Mouse (Mus musculus) midbrain, embryonic 14.5 days (tissue): Measurements from ENCODE around the gene Dock1. TPM values are rescaled to one million over a fixed set of nuclear protein-coding genes. Genes with fewer than 3 reads are reported as not detected.
A peak's percentile ranks its signal among the peaks of the same experiment; 100 is the strongest.

Experiments
- ATAC-seq: fragments of 200-750 bp; cut with Nextera tagmentation; 2 replicates; pipeline ENCODE4 v1.8.0; 2017; ENCODE audit warnings: moderate number of reproducible peaks, moderate library complexity; ENCODE audit not compliant: low FRiP score, low TSS enrichment
- DNase-seq: peaks from one replicate; pipeline ENCODE4 v3.0.0-alpha.2; 2015
- H3K27ac ChIP-seq: fragments of 300-500 bp; sonication (generic); replicated peaks from 2 replicates; pipeline ENCODE4 v1.5.1; 2014; ENCODE audit warnings: mild to moderate bottlenecking, low read depth, low read length, moderate library complexity
- H3K27me3 ChIP-seq: fragments of 300-500 bp; sonication (generic); 2 replicates; pipeline ENCODE4 v1.6.1; 2014; ENCODE audit warnings: low read length, control low read depth, mixed read lengths; ENCODE audit not compliant: control insufficient read depth, insufficient read depth
- H3K36me3 ChIP-seq: fragments of 300-500 bp; sonication (generic); 2 replicates; pipeline ENCODE4 v1.6.1; 2014; ENCODE audit warnings: low read length, control low read depth; ENCODE audit not compliant: control insufficient read depth, insufficient read depth
- H3K4me1 ChIP-seq: fragments of 300-500 bp; sonication (generic); 2 replicates; pipeline ENCODE4 v1.6.1; 2014; ENCODE audit warnings: mild to moderate bottlenecking, antibody characterized with exemption, low read length, control low read depth; ENCODE audit not compliant: control insufficient read depth, insufficient read depth
- H3K4me2 ChIP-seq: fragments of 300-500 bp; sonication (generic); 2 replicates; pipeline ENCODE4 v1.6.1; 2014; ENCODE audit warnings: mild to moderate bottlenecking, low read length, moderate library complexity
- H3K4me3 ChIP-seq: fragments of 300-500 bp; sonication (generic); replicated peaks from 2 replicates; pipeline ENCODE4 v1.5.1; 2014; ENCODE audit warnings: low read depth, low read length
- H3K9ac ChIP-seq: fragments of 300-500 bp; sonication (generic); replicated peaks from 2 replicates; pipeline ENCODE4 v1.6.1; 2014; ENCODE audit warnings: mild to moderate bottlenecking, low read length, moderate library complexity
- H3K9me3 ChIP-seq: fragments of 300-500 bp; sonication (generic); 2 replicates; pipeline ENCODE4 v1.6.1; 2016; ENCODE audit warnings: low read length, control low read depth, mixed read lengths; ENCODE audit not compliant: control insufficient read depth
- WGBS: fragments of 180-500 bp; shearing (Covaris S2); extraction: QIAGEN DNeasy Blood & Tissue Kit; methylation state at CpG from one replicate; pipeline ENCODE4 v1.1.7; 2014; 5-methylcytosine and 5-hydroxymethylcytosine counted together
- polyA plus RNA-seq: library from polyadenylated mRNA; unstranded; fragments of >200 nt; fragmentation: Nextera tagmentation; extraction: Ambion mirVana; gene quantifications from 2 replicates; pipeline ENCODE4 v1.2.1, GENCODE M21; 2014

Gene Dock1
- polyA plus RNA-seq, 1 experiment from 2014 or later: 8.4 TPM

- Histone ChIP-seq H3K9me3 (no peaks in the 10 kb centered on the region), H3K36me3 (no peaks in the 10 kb centered on the region), H3K9ac (no peak overlapping the region), H3K4me1 (0 out of 2 replicates have a peak, but pooled peaks cover 3% of the 10 kb centered on the region), H3K4me2 (no peak overlapping the region), H3K4me3 (no peak overlapping the region), H3K27me3 (no peaks in the 10 kb centered on the region), H3K27ac (no peak overlapping the region)
- DNase-seq (peak; percentile 53), ATAC-seq (no peak)
- 82% methylated on average over 2 of the region's 2 CpGs for WGBS
These were observed 193.7 kb downstream of the Dock1 start for GRCm38 (mm10) chr7:134864175-134864574.

- 78% methylated on average over 3 of the region's 3 CpGs for WGBS
- H3K4me2 ChIP-seq: no peak overlapping the region
- H3K27me3 ChIP-seq: no peaks in the 10 kb centered on the region
- no peaks in the 10 kb centered on the region for H3K36me3 ChIP-seq
- H3K4me3 ChIP-seq: no peak overlapping the region
- DNase-seq (no peak), ATAC-seq (no peak)
- no peak overlapping the region for H3K9ac ChIP-seq
- no peaks in the 10 kb centered on the region for H3K4me1 ChIP-seq
- no peak overlapping the region for H3K27ac ChIP-seq
- no peaks in the 10 kb centered on the region for H3K9me3 ChIP-seq
These were observed 202.1 kb downstream of the Dock1 start for GRCm38 (mm10) chr7:134872511-134872910.

- no peaks in the 10 kb centered on the region for H3K4me1 ChIP-seq
- WGBS: 95% methylated on average over 7 of the region's 7 CpGs
- H3K4me3 ChIP-seq: no peak overlapping the region
- no peak for ATAC-seq
- no peak for DNase-seq
- no peak overlapping the region for H3K27ac ChIP-seq
- H3K9me3 ChIP-seq: no peaks in the 10 kb centered on the region
- H3K4me2 ChIP-seq: no peak overlapping the region
- no peaks in the 10 kb centered on the region for H3K36me3 ChIP-seq
- H3K27me3 ChIP-seq: no peaks in the 10 kb centered on the region
- H3K9ac ChIP-seq: no peak overlapping the region
These were observed 202.5 kb downstream of the Dock1 start for GRCm38 (mm10) chr7:134872981-134873380.

GRCm38 (mm10) chr7:134878985-134879384, 208.5 kb downstream of the Dock1 start:
- peaks cover 12% of the 10 kb centered on the region for H3K4me1 ChIP-seq

GRCm38 (mm10) chr7:134880431-134880830, 210.0 kb downstream of the Dock1 start:
- WGBS: 67% methylated on average over 6 of the region's 6 CpGs
- DNase-seq (no peak), ATAC-seq (no peak)
- Histone ChIP-seq H3K4me3 (no peak overlapping the region), H3K9ac (no peak overlapping the region), H3K4me1 (peaks cover 12% of the 10 kb centered on the region), H3K9me3 (no peaks in the 10 kb centered on the region), H3K27ac (no peak overlapping the region), H3K27me3 (no peaks in the 10 kb centered on the region), H3K36me3 (no peaks in the 10 kb centered on the region), H3K4me2 (no peak overlapping the region)

More at GRCm38 (mm10) chr7:134878985-134879384, 208.5 kb downstream of the Dock1 start:
- H3K4me2 ChIP-seq: no peak overlapping the region
- H3K36me3 ChIP-seq: no peaks in the 10 kb centered on the region
- no peak overlapping the region for H3K9ac ChIP-seq
- no peak overlapping the region for H3K27ac ChIP-seq
- no peaks in the 10 kb centered on the region for H3K27me3 ChIP-seq
- ATAC-seq: peak; percentile 11; the same call in 1 of the 2 replicates
- 7% methylated on average over 6 of the region's 6 CpGs for WGBS
- peak; percentile 43 for DNase-seq
- no peak overlapping the region for H3K4me3 ChIP-seq
- no peaks in the 10 kb centered on the region for H3K9me3 ChIP-seq

GRCm38 (mm10) chr7:134883516-134883915, 213.1 kb downstream of the Dock1 start:
- Histone ChIP-seq H3K4me1 (peaks cover 12% of the 10 kb centered on the region), H3K27ac (no peak overlapping the region), H3K36me3 (no peaks in the 10 kb centered on the region), H3K4me2 (no peak overlapping the region), H3K27me3 (no peaks in the 10 kb centered on the region), H3K9me3 (no peaks in the 10 kb centered on the region), H3K4me3 (no peak overlapping the region), H3K9ac (no peak overlapping the region)
- WGBS: 85% methylated on average over 6 of the region's 6 CpGs
- ATAC-seq (no peak), DNase-seq (no peak)

- 53% methylated on average over 13 of the region's 13 CpGs for WGBS
- Histone ChIP-seq H3K9ac (no peak overlapping the region), H3K36me3 (no peaks in the 10 kb centered on the region), H3K9me3 (no peaks in the 10 kb centered on the region), H3K4me2 (no peak overlapping the region), H3K4me1 (peaks cover 7% of the 10 kb centered on the region; the same call in 1 of the 2 replicates), H3K27me3 (no peaks in the 10 kb centered on the region), H3K4me3 (no peak overlapping the region), H3K27ac (peak overlapping the region; percentile 10)
- no peak; the same call in 1 of the 2 replicates for ATAC-seq
- peak; percentile 72 for DNase-seq
These were observed 222.0 kb downstream of the Dock1 start for GRCm38 (mm10) chr7:134892449-134892871.

- no peaks in the 10 kb centered on the region for H3K9me3 ChIP-seq
- DNase-seq (peak; percentile 35), ATAC-seq (no peak)
- no peak overlapping the region for H3K4me2 ChIP-seq
- H3K27me3 ChIP-seq: no peaks in the 10 kb centered on the region
- no peak overlapping the region for H3K4me3 ChIP-seq
- no peak overlapping the region for H3K9ac ChIP-seq
- no peaks in the 10 kb centered on the region for H3K36me3 ChIP-seq
- WGBS: 98% methylated on average over 4 of the region's 4 CpGs
- H3K4me1 ChIP-seq: peaks cover 7% of the 10 kb centered on the region; the same call in 1 of the 2 replicates
- H3K27ac ChIP-seq: 0 out of 2 replicates have a peak overlapping the region, but pooled peaks have one; percentile 10
These were observed 222.5 kb downstream of the Dock1 start for GRCm38 (mm10) chr7:134892972-134893371.

GRCm38 (mm10) chr7:134894604-134895003, 224.2 kb downstream of the Dock1 start:
- Histone ChIP-seq H3K9me3 (no peaks in the 10 kb centered on the region), H3K4me3 (no peak overlapping the region), H3K4me2 (no peak overlapping the region), H3K9ac (no peak overlapping the region), H3K4me1 (peaks cover 7% of the 10 kb centered on the region; the same call in 1 of the 2 replicates), H3K36me3 (no peaks in the 10 kb centered on the region), H3K27me3 (no peaks in the 10 kb centered on the region), H3K27ac (no peak overlapping the region)
- 71% methylated on average over 2 of the region's 2 CpGs for WGBS
- ATAC-seq (no peak), DNase-seq (no peak)
